Mouse (Mus musculus) liver, embryonic 11.5 days (tissue): ENCODE data around the gene Ip6k1. TPM values are rescaled to one million over a fixed set of nuclear protein-coding genes. Genes with fewer than 3 reads are reported as not detected.

ENCODE experiments used
- ATAC-seq: fragments of 200-750 bp; cut with Nextera tagmentation; replicated peaks from 2 replicates; pipeline ENCODE4 v1.8.0; 2017; ENCODE audit warnings: moderate number of reproducible peaks, mild to moderate bottlenecking, moderate TSS enrichment, moderate library complexity; ENCODE audit not compliant: low FRiP score
- DNase-seq: peaks from one replicate; pipeline ENCODE4 v3.0.0-alpha.2; 2017; ENCODE audit warnings: low spot score
- H3K27ac ChIP-seq: fragments of 300-500 bp; sonication (generic); 2 replicates; pipeline ENCODE4 v1.5.1; 2014; ENCODE audit warnings: mild to moderate bottlenecking, low read depth, low read length, control low read depth
- H3K27me3 ChIP-seq: fragments of 300-500 bp; sonication (generic); replicated peaks from 2 replicates; pipeline ENCODE4 v1.6.1; 2014; ENCODE audit warnings: low read length, mixed read lengths; ENCODE audit not compliant: control insufficient read depth, insufficient read depth
- H3K36me3 ChIP-seq: fragments of 300-500 bp; sonication (generic); 2 replicates; pipeline ENCODE4 v1.6.1; 2014; ENCODE audit warnings: mild to moderate bottlenecking, low read length, moderate library complexity, mixed read lengths; ENCODE audit not compliant: control insufficient read depth, insufficient read depth
- H3K4me1 ChIP-seq: fragments of 300-500 bp; sonication (generic); replicated peaks from 2 replicates; pipeline ENCODE4 v1.6.1; 2014; ENCODE audit warnings: low read length, mixed read lengths; ENCODE audit not compliant: control insufficient read depth, insufficient read depth
- H3K4me2 ChIP-seq: fragments of 300-500 bp; sonication (generic); 2 replicates; pipeline ENCODE4 v1.6.1; 2014; ENCODE audit warnings: mild to moderate bottlenecking, control low read depth, moderate library complexity
- H3K4me3 ChIP-seq: fragments of 300-500 bp; sonication (generic); 2 replicates; pipeline ENCODE4 v1.5.1; 2014; ENCODE audit warnings: low read depth, low read length, control low read depth
- H3K9ac ChIP-seq: fragments of 300-500 bp; sonication (generic); 2 replicates; pipeline ENCODE4 v1.6.1; 2014; ENCODE audit warnings: low read depth, low read length, control low read depth
- H3K9me3 ChIP-seq: fragments of 300-500 bp; sonication (generic); 2 replicates; pipeline ENCODE4 v1.6.1; 2016; ENCODE audit warnings: low read length, inconsistent platforms, mixed read lengths; ENCODE audit not compliant: control insufficient read depth
- WGBS: fragments of 180-500 bp; shearing (Covaris S2); extraction: QIAGEN DNeasy Blood & Tissue Kit; methylation state at CpG from one replicate; pipeline ENCODE4 v1.1.7; 2014; 5-methylcytosine and 5-hydroxymethylcytosine counted together
- polyA plus RNA-seq: library from polyadenylated mRNA; unstranded; fragments of >200 nt; fragmentation: Nextera tagmentation; extraction: Ambion mirVana; gene quantifications from 2 replicates; pipeline ENCODE4 v1.2.1, GENCODE M21; 2014

Ip6k1 gene
- polyA plus RNA-seq, 1 experiment from 2014 or later: 26.6 TPM

DNA sequence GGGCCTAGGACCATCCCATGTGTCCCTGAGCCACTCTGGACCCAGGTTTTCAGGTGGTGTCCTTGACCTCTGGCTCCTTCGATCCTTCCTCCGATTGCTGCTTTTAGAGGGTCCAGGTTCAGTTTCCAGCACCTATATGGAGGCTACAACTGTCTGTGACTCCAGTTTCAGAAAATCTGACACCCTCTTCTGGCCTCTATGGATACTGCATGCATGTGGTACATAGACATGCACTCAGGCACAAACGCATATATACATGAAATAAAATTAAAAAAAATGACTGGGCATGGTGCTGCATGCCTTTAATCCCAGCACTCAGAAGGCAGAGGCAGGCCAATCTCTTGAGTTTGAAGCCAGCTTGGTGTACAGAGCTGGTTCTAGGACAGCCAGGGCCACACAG lies 25.6 kb downstream of the Ip6k1 start:
- DNase-seq (no peak), ATAC-seq (no peak)
- no peaks in the 10 kb centered on the region for H3K4me1 ChIP-seq
- WGBS: 94% methylated on average over 3 of the region's 3 CpGs
- peaks cover 35% of the 10 kb centered on the region for H3K36me3 ChIP-seq
- no peak overlapping the region for H3K9ac ChIP-seq
- no peaks in the 10 kb centered on the region for H3K9me3 ChIP-seq
- H3K27ac ChIP-seq: no peak overlapping the region
- H3K27me3 ChIP-seq: no peaks in the 10 kb centered on the region
- no peak overlapping the region for H3K4me3 ChIP-seq
- no peak overlapping the region for H3K4me2 ChIP-seq

GRCm38 (mm10) chr9:108032126-108032525 lies 29.8 kb downstream of the Ip6k1 start:
- no peak overlapping the region for H3K4me2 ChIP-seq
- H3K27ac ChIP-seq: no peak overlapping the region
- no peaks in the 10 kb centered on the region for H3K9me3 ChIP-seq
- peaks cover 6% of the 10 kb centered on the region for H3K4me1 ChIP-seq
- H3K36me3 ChIP-seq: peaks cover 24% of the 10 kb centered on the region
- H3K4me3 ChIP-seq: no peak overlapping the region
- H3K9ac ChIP-seq: no peak overlapping the region
- 87% methylated on average over 5 of the region's 5 CpGs for WGBS
- DNase-seq (no peak), ATAC-seq (no peak)
- no peaks in the 10 kb centered on the region for H3K27me3 ChIP-seq

DNA sequence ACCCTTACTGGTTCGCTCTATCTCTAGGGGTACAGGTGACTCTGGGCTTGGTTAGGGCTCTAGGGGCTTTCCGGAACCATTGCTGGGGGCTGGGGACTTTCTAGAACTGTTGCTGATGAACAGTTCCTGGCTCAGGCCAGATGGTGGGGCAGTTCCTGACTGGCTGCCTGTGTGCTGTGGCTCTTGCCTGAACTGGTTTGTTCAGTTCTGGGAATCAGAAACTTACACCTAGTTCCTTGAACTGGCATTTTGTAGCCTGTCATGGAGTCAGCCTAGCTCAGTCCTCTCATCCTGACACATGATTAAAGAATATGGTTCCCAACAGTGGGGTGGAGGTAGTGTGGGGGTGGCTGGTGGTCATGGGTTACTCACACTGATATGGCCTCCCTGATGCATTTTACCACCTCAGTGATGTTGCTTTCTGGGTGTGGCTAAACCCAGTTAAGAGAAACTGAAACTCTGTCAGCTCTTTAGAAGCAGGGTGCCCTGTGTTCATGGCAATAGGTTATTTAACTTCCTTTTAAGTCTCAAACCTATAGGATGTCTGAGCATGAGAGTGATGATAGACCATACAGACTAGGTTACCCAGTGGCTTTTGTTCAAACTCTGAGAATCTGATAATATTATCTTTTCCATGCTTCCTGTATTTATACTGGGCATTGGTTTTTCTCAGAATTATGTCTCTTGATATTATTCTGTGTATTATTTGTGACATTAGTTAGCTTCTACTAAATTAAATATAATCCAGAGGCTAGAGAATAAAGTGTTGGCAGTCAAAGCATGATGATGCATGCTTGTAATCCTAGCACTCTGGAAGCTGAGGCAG lies 33.2 kb downstream of the Ip6k1 start:
- Histone ChIP-seq H3K4me2 (no peak overlapping the region), H3K27ac (no peak overlapping the region), H3K36me3 (peaks cover 16% of the 10 kb centered on the region), H3K4me1 (peaks cover 6% of the 10 kb centered on the region), H3K9ac (no peak overlapping the region), H3K4me3 (no peak overlapping the region), H3K9me3 (no peaks in the 10 kb centered on the region), H3K27me3 (no peaks in the 10 kb centered on the region)
- 96% methylated on average over 2 of the region's 2 CpGs for WGBS
- ATAC-seq: 0 out of 2 replicates have a peak, but pooled peaks have one; percentile 36
- no peak for DNase-seq

- 92% methylated on average over 8 of the region's 8 CpGs for WGBS
- H3K9ac ChIP-seq: no peak overlapping the region
- no peak for ATAC-seq
- H3K4me3 ChIP-seq: no peak overlapping the region
- H3K9me3 ChIP-seq: no peaks in the 10 kb centered on the region
- peaks cover 24% of the 10 kb centered on the region for H3K4me1 ChIP-seq
- H3K4me2 ChIP-seq: no peak overlapping the region
- H3K36me3 ChIP-seq: peaks cover 28% of the 10 kb centered on the region
- no peak for DNase-seq
- no peaks in the 10 kb centered on the region for H3K27me3 ChIP-seq
- no peak overlapping the region for H3K27ac ChIP-seq
These were observed 42.6 kb downstream of the Ip6k1 start for GRCm38 (mm10) chr9:108044751-108045492.

- H3K4me1 ChIP-seq: peaks cover 28% of the 10 kb centered on the region
- no peaks in the 10 kb centered on the region for H3K27me3 ChIP-seq
- H3K4me2 ChIP-seq: no peak overlapping the region
- no peak for ATAC-seq
- H3K4me3 ChIP-seq: no peak overlapping the region
- no peaks in the 10 kb centered on the region for H3K9me3 ChIP-seq
- peaks cover 30% of the 10 kb centered on the region for H3K36me3 ChIP-seq
- H3K9ac ChIP-seq: no peak overlapping the region
- WGBS: 93% methylated on average over 4 of the region's 4 CpGs
- no peak for DNase-seq
- H3K27ac ChIP-seq: no peak overlapping the region
These were observed 44.3 kb downstream of the Ip6k1 start for GRCm38 (mm10) chr9:108046582-108046981.

DNA sequence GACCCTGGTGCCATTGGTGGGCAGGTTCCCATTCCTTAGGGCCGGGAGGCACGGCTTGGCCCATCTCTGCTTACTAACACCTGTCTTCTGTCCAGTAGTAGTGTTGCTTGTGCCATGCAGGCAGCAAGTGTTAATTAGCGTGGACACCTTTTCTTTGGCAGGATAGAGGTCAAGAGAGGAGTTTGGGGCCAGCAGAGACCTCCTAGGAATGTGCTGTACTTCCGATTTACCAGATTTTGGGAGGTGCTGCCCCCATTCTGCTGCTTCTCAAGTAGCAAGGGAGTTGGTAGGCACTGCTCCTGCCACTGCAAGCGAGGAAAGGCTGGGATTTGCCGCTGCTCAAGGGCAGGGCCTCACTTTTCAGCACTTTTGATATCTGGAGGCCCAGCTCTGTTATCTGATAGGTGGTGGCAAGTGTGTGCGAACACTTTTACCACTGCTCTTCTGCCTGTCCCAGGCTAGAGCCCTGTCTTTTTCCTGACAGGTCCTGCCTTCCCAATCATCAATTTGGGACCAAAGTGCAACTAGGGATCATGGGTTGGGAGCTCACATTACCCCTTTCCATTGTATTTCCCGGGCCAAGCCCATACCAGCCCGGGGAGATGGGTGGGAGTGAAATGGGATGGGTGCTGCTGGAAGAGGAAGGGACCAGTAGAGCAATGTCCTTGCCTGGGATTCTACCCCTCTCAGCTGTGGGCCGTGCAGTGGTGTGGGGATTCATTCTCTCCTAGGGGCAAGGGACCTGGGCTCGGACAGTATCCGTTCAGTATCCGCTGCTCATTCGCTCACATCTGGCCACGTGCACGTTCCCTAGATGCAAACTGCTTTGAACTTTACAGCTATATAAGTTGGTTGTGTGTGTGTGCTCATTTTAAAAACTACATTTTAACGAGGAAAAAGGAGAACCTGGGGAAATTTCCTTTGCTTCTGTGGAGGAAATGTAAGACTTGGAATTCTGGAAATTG lies 45.6 kb downstream of the Ip6k1 start:
- H3K4me3 ChIP-seq: peak overlapping the region; percentile 91
- 45% methylated on average over 17 of the region's 17 CpGs for WGBS
- H3K36me3 ChIP-seq: peaks cover 27% of the 10 kb centered on the region
- H3K9ac ChIP-seq: peak overlapping the region; percentile 42
- H3K27me3 ChIP-seq: no peaks in the 10 kb centered on the region
- no peak for DNase-seq
- H3K9me3 ChIP-seq: no peaks in the 10 kb centered on the region
- H3K27ac ChIP-seq: peak overlapping the region; percentile 44
- no peak; the same call in 1 of the 2 replicates for ATAC-seq
- H3K4me2 ChIP-seq: peak overlapping the region; percentile 68
- peaks cover 35% of the 10 kb centered on the region for H3K4me1 ChIP-seq

GRCm38 (mm10) chr9:108048566-108048955 lies 46.3 kb downstream of the Ip6k1 start:
- Histone ChIP-seq H3K4me2 (peak overlapping the region; percentile 68), H3K9ac (peak overlapping the region; percentile 42), H3K27me3 (no peaks in the 10 kb centered on the region), H3K9me3 (no peaks in the 10 kb centered on the region), H3K4me3 (peak overlapping the region; percentile 91), H3K4me1 (peaks cover 41% of the 10 kb centered on the region), H3K27ac (peak overlapping the region; percentile 44), H3K36me3 (peaks cover 28% of the 10 kb centered on the region)
- WGBS: 1% methylated on average over 19 of the region's 19 CpGs
- no peak for DNase-seq
- peak; percentile 12 for ATAC-seq

- DNase-seq: peak; percentile 91
- Histone ChIP-seq H3K9ac (peak within 1 kb of the TSS; percentile 79), H3K36me3 (peaks cover 29% of the 10 kb centered on the region), H3K27ac (peak within 1 kb of the TSS; percentile 52), H3K27me3 (no peaks in the 10 kb centered on the region), H3K9me3 (no peaks in the 10 kb centered on the region), H3K4me3 (peak within 1 kb of the TSS; percentile 91), H3K4me1 (peaks cover 41% of the 10 kb centered on the region), H3K4me2 (peak within 1 kb of the TSS; percentile 68)
- under 1% methylated on average over 37 of the region's 39 CpGs for WGBS
- peak; percentile 92 for ATAC-seq
These were observed 46.7 kb downstream of the Ip6k1 start, which contains the start of gene Gmppb for GRCm38 (mm10) chr9:108049016-108049455. Gene Gmppb (plus strand): TSS chr9:108049242.
